Mouse (Mus musculus) embryonic fibroblast, embryonic 13.5 days (primary cell): Measurements from ENCODE around the gene Slc36a1. TPM values are rescaled to one million over a fixed set of nuclear protein-coding genes. Genes with fewer than 3 reads are reported as not detected.

Source experiments
- H3K27ac ChIP-seq: 2 replicates; pipeline ENCODE4 v1.5.1; 2012; ENCODE audit warnings: low read length, control low read depth, inconsistent platforms; ENCODE audit not compliant: insufficient read depth
- H3K4me1 ChIP-seq: 2 replicates; pipeline ENCODE4 v1.6.1; 2011; ENCODE audit warnings: low read length; ENCODE audit not compliant: control insufficient read depth, insufficient read depth
- H3K4me3 ChIP-seq: 2 replicates; pipeline ENCODE4 v1.5.1; 2011; ENCODE audit warnings: mild to moderate bottlenecking, control low read depth, low read length; ENCODE audit not compliant: insufficient read depth
- CTCF ChIP-seq: IDR thresholded peaks from 2 replicates; pipeline ENCODE4 v1.5.1; 2011; ENCODE audit warnings: mild to moderate bottlenecking, control low read depth, low read length, moderate library complexity, borderline replicate concordance; ENCODE audit not compliant: insufficient read depth
- POLR2A ChIP-seq: IDR thresholded peaks from 2 replicates; pipeline ENCODE4 v1.6.1; 2011; ENCODE audit warnings: low read depth, mild to moderate bottlenecking, control low read depth, low read length, moderate library complexity
- polyA plus RNA-seq: library from polyadenylated mRNA; stranded (reverse); fragments of >200 nt; gene quantifications from 2 replicates; pipeline ENCODE4 v1.2.4, GENCODE M21; 2011; ENCODE audit warnings: low read depth; ENCODE audit not compliant: missing spikeins, insufficient read length

The Slc36a1 gene
- polyA plus RNA-seq, 1 experiment = 15.7 TPM

- Histone ChIP-seq H3K4me1 (no peaks in the 10 kb centered on the region), H3K27ac (no peak overlapping the region), H3K4me3 (no peak overlapping the region)
- TF ChIP-seq CTCF (no peak), POLR2A (no peak)
Observed at GRCm38 (mm10) chr11:55262000-55262399, 57.9 kb downstream of the Slc36a1 start.

- no peak overlapping the region for H3K27ac ChIP-seq
- TF ChIP-seq CTCF (no peak), POLR2A (no peak)
- no peaks in the 10 kb centered on the region for H3K4me1 ChIP-seq
- H3K4me3 ChIP-seq = no peak overlapping the region
Observed at GRCm38 (mm10) chr11:55264318-55264717, 60.2 kb downstream of the Slc36a1 start.

GRCm38 (mm10) chr11:55265647-55266046 is 61.5 kb downstream of the Slc36a1 start:
- TF ChIP-seq POLR2A = no peak
- TF ChIP-seq CTCF = no peak
- H3K4me3 ChIP-seq = no peak overlapping the region

GRCm38 (mm10) chr11:55268580-55268979 is 64.4 kb downstream of the Slc36a1 start:
- Histone ChIP-seq H3K4me1 (no peaks in the 10 kb centered on the region), H3K27ac (no peak overlapping the region), H3K4me3 (no peak overlapping the region)
- no peak for TF ChIP-seq CTCF
- TF ChIP-seq POLR2A = no peak

More at GRCm38 (mm10) chr11:55265647-55266046, 61.5 kb downstream of the Slc36a1 start:
- Histone ChIP-seq H3K4me1 (no peaks in the 10 kb centered on the region), H3K27ac (no peak overlapping the region)

- no peak overlapping the region for H3K27ac ChIP-seq
- TF ChIP-seq CTCF = no peak
- no peak for TF ChIP-seq POLR2A
- H3K4me1 ChIP-seq = no peaks in the 10 kb centered on the region
- no peak overlapping the region for H3K4me3 ChIP-seq
Observed at GRCm38 (mm10) chr11:55274756-55275155, 70.6 kb downstream of the Slc36a1 start.

Other genes starting within 250 kb of the Slc36a1 start
- gene Tnip1, start 241.4 kb upstream of the Slc36a1 start, polyA plus RNA-seq = 14.4 and 18.4 TPM in 2 replicates
- 288 and 364 TPM in 2 replicates for gene Anxa6, start 170.9 kb upstream of the Slc36a1 start, polyA plus RNA-seq
- gene Ccdc69, start 126.2 kb upstream of the Slc36a1 start, polyA plus RNA-seq = 0.43 and 0.61 TPM in 2 replicates
- 16.9 and 20.6 TPM in 2 replicates for gene Gm2a, start 106.2 kb upstream of the Slc36a1 start, polyA plus RNA-seq
- gene Slc36a3, start 52.6 kb upstream of the Slc36a1 start, polyA plus RNA-seq = not detected in 2 replicates
- not detected in 2 replicates for gene Slc36a2, start 19.3 kb upstream of the Slc36a1 start, polyA plus RNA-seq
- gene Fat2, start 132.2 kb downstream of the Slc36a1 start, polyA plus RNA-seq = not detected in 2 replicates
- 3,951 and 4,760 TPM in 2 replicates for gene Sparc, start 218.8 kb downstream of the Slc36a1 start, polyA plus RNA-seq